Mouse (Mus musculus) cerebellum, adult 11-12 months (tissue): Measurements from ENCODE around the gene Lin7a.

Experiments
- DNase-seq: peaks from one replicate; pipeline ENCODE4 v3.0.0; 2022

Lin7a gene

GRCm38 (mm10) chr10:107271321-107272130 is at the start of gene Lin7a:
TSS of gene Lin7a (plus strand) at chr10:107271686.
- no peak for DNase-seq

- DNase-seq: no peak
Measured at GRCm38 (mm10) chr10:107221726-107222125, 49.8 kb upstream of the Lin7a start.

- no peak for DNase-seq
Measured at GRCm38 (mm10) chr10:107222406-107223185, 48.9 kb upstream of the Lin7a start.

DNA sequence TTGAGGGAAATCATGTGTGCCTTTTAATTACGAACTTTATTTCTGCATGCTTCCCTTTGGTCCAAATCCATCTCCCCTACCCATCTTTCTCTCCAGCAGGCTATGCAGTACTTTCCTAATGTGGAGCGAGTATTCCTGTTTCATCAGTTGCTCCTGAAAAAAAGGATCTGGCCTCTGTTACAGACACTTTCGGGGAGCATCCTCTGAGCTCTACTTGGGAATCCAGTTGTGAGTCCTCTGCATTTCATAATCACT is 48.4 kb upstream of the Lin7a start:
- DNase-seq: no peak

- no peak for DNase-seq
Measured at GRCm38 (mm10) chr10:107223821-107224220, 47.7 kb upstream of the Lin7a start.

DNA sequence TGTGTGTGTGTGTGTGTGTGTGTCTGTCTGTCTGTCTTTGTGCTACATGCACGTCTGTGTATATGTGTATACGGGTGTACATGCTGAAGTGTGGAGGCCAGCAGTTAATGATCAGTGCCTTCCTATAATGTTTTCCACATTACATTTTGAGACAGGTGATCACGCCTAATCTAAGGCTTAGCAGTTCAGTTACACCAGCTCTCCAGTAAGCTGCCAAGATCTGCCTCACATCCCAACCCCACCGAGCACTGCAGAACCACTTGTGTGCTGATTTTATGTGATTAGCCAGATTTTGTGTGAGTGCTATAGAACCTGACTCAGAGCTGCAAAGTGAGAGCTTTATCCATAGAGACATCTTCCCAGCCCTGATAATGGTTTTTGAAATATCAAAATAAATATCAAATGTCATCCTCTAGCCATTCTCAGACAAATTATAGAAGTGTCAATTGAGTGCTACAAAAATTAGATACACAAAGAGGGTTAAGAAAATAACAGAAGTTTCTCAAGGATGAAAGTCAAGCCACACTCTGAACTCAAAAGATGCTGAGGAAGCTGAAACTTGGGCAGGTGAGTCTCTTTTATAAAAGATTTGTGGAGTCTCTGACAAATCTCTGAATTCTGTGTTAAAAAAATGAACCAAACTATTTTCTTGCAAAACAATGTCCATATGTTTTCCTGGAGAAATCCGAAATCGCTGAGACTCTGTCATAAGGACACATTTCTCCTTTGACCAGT is 46.7 kb upstream of the Lin7a start:
- DNase-seq: no peak

GRCm38 (mm10) chr10:107225331-107225835 is 46.1 kb upstream of the Lin7a start:
- no peak for DNase-seq

DNA sequence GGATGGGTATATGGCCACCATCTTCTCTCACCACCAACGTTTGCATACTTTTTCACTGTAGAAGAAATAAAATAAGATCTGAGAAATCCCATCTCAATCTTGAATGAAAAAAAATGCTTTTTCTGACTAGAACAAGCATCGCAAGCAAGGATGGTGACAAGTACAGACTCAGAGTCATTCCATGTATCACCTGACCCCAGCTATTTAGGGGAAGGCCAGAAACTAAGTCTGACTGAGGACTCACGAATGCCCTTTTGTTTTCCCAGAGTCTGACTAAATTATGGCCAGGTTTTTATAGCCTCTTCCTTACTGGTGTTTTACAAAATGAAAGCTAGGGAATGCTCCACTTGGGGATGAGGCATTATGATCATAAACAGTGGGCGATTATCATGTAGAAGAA is 45.6 kb upstream of the Lin7a start:
- DNase-seq: no peak

DNA sequence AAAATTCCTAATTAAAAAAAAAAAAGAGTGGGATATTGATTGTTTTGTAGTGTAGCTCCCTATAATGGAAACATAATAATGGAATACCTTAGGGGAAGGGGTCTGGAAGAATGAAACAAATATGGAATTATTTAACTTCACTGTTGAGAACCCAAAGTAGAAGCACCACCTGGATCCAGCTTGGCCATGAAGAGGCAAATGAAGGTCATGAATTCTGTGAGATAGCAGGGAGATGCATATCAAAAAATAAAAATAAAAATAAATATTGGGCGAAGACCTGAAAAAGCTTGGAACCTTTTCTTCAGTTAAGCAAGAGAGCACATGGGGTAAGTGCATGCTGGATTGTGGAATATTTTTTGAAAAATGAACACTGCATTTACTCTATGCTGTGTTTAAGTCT is 43.6 kb upstream of the Lin7a start:
- no peak for DNase-seq

GRCm38 (mm10) chr10:107228776-107229175 is 42.7 kb upstream of the Lin7a start:
- DNase-seq: no peak

- no peak for DNase-seq
Measured at GRCm38 (mm10) chr10:107229416-107229815, 42.1 kb upstream of the Lin7a start.

GRCm38 (mm10) chr10:107230081-107230850 is 41.2 kb upstream of the Lin7a start:
- DNase-seq: no peak

- DNase-seq: no peak
Measured at GRCm38 (mm10) chr10:107230851-107231130, 40.7 kb upstream of the Lin7a start.

DNA sequence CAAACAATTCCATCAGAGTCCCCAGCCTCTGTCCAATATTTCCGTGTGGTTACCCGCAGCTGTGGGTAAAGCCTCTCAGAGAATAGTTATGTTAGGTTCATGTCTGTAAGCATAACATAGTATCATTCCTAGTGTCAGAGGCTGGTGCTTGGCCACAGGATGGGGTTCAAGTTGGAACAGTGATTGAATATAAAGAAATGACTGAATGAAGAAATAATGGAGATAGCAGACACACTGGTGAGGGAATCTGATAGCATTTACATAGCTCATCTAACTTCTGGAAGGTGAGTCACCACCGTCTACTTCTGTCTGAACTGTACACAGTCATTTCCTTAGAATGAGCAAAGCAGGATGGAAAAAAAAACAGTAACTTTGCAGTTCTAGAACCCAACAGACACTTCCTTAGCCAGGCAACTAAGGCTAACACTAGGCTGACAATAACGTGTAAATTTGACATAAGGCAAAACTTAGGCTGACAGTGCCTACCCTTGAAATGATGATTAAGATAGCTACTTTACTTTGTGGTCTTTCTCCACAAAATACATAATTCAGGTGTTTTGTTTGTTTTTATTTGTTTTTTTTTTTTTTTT is 40.0 kb upstream of the Lin7a start:
- DNase-seq: no peak

GRCm38 (mm10) chr10:107232491-107233110 is 38.9 kb upstream of the Lin7a start:
- DNase-seq: no peak

DNA sequence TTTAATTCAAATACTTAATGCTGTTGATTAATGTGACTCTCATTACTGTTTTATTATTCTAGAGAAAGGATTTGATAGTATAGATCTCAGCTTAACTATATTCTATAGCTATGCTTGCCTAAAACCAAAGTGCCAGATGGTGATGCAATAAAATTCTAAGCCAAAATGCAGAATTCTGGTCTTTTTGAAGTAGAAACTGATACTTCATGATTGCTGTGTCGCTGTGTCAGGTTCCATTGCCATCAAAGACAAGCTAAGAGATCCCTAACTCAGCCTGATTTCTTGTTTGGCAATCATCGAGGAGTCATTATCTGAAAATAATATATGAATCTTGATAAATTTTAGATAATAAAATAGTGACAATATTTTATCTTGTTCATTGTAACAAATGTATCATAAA is 38.3 kb upstream of the Lin7a start:
- DNase-seq: no peak

DNA sequence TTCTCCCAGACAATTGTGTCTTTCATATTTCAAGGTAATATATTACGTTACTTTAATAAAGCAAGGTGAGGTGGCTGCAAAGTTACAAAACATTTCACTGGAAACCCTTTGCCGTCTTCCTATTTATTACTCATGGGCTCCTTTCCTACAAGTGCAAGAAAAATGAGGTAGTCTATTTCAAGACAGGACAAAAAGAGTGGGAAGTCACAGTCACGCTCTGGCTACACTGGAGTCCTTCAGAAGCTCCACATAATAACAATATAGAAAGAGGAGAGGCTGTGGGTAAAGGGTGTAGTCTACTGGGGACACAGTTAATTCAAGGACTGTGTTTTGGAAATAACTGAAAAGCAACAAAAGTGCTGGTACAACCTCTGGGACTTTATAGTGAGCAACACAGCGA is 37.7 kb upstream of the Lin7a start:
- no peak for DNase-seq

DNA sequence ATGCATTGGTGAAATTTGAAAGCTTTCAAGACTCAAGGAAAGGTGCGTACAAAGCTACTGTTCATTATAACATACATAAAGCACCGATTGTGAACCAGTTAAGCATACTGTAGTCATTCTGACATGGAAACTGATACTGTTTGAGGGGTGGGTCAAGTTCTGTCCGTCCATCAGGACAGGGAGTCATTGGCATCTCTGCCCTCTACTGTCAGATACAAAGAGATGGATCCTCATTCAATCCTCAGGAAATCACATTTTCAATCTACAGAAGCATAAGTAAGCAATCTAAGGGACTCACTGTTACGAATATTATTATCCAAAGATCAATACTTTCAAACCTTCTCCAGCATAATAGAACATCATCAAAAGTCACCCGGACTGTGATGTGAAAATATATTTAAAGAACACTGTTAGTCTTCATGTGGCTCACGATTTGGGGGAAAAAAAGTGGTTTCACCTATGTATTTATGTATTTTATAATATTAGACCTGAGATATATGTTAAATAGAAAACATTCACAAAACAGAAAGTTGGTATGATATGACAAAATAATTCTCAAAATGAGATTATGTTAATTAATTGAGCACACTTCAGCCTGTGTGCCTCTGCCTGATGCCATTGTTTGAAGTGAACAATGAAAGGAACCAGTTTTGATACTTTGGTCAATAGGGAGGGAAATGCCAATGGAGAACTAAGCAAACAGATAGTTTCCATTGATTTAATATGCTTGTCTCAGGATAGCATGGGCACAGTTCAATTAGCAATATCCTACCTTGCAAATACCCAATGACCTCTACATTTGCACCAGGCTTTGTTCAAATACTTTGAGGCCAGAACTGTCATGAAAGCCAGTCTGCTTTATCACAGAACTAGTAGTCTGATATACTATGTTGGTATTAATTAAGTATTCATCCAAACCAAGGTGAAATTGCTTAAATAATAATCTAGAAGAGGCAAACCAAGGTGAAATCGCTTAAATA is 36.8 kb upstream of the Lin7a start:
- DNase-seq: no peak

DNA sequence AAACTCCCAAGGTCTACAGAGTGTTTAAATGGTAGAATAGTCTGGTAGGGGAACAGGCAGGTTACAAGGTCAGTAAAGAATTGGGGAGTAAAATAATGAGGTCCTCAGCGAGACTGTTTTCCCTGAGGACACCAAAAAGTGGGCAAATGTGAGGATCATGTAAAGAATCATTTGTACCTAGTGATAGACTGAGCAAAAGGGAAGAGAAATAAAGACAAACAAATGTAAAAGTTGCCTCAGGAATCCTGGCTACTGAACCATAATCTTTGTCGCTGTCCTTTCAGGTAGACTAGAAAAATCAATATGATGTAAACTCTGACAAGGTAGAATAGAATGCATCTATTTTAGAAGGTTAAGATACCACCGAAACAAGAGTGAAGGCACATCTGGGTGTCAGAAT is 36.0 kb upstream of the Lin7a start:
- DNase-seq: no peak

DNA sequence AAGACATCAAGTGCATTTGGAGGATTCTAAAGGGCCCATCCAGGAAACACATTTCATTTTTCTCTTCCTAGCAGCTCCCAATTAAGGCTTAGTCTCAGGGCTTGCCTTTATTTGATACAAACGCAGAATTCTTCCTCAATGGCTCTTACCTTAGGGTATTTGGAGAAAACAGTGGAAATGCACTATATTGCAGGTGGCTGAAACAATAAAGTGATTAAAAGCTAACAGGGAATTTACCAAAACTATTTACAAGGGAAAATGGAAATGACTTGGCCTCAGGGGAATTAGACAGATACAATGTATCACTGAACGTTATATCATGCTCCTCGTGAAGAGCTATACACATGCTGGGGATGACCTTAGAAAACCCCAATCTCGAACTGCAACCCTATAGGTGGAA is 35.3 kb upstream of the Lin7a start:
- no peak for DNase-seq

GRCm38 (mm10) chr10:107237076-107237475 is 34.4 kb upstream of the Lin7a start:
- DNase-seq: no peak
